Mouse (Mus musculus) layer of hippocampus, postnatal 10 days (tissue): Measurements from ENCODE around the gene Plpp2. TPM values are rescaled to one million over a fixed set of nuclear protein-coding genes. Genes with fewer than 3 reads are reported as not detected.

ENCODE experiments used
- DNase-seq, 2 experiments: peaks; one replicate each; pipeline ENCODE4 v3.0.0; 2021; ENCODE audit warnings: low spot score in 2 of 2
- long read RNA-seq: library from polyadenylated mRNA; stranded (forward); transcript quantifications from one replicate; pipeline ENCODE4 v2.0.0, GENCODE M21; 2023
- total RNA-seq, 2 experiments: library from RNA; stranded (reverse); gene quantifications; 2 replicates each; pipeline ENCODE4 v1.2.3; 2021

Plpp2 gene
- 1 to 10 TPM; 4.0 to 4.3 TPM for total RNA-seq
- long read RNA-seq, partial matches to known transcripts, result 0 of 1 reads
- long read RNA-seq, other reads (novel, unspliced or antisense), result 0 of 1 reads

DNA sequence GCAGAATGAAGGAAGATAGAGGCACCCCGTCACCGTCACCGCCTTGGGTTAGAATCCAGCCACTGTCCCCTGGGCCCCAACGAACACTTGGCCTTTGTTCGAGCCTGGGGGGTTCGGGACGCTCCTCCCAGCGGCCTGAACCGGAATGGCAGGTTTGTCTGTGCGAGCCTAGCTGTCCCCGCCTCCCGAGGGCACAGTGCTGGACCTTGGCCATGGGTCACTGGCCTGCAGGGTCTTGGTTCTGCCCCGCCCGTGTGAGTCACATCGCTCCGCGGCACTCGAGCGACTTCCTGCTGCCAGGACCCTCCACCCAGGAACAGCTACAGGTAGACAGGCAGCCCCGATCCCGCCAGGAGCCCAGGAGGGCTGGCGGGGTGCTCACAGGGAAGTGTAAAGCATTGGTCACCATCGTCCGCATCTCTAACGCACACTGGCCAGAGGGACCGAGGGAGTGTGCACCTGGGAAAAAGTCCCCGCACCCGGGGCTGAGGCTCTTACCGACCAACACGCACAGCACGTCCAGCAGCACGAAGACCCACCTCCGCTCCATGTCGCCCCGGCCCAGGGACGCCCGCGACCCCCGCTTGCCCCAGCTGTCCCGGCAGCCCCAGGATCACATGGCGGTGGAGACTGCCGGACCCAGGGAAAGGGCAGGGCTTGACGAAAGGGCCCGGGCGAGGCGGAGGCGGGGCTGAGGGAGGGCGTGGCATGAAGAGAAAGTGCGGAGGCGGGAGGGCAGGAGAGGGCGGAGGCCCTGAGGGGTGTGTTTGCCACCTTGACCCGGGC is at the start of gene Plpp2:
Gene Plpp2 (minus strand): TSS at position 671 of the 786 bp plus-strand sequence.
- DNase-seq, result peak; percentile 38 to 56

DNA sequence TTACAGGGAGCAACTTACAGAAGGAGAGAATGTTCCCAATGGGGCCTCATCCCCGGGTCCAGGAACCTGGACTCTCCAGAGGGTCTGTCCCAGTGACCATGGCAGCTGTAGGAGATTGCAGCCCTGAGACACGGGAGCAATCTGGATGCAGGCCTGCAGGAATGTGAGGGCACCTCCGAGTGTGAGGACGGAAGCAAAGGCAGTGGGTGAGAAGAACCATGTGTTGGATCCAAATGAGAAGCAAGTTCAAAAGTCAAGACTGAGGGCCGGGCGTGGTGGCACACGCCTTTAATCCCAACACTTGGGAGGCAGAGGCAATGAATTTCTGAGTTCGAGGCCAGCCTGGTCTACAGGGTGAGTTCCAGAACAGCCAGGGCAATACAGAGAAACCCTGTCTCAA is 47.9 kb upstream of the Plpp2 start:
- DNase-seq, result no peak

GRCm38 (mm10) chr10:79580811-79581210 is 47.2 kb upstream of the Plpp2 start:
- DNase-seq, result peak; percentile 76 to 78

GRCm38 (mm10) chr10:79580356-79580755 is 46.8 kb upstream of the Plpp2 start:
- DNase-seq, result no peak

GRCm38 (mm10) chr10:79579781-79580180 is 46.2 kb upstream of the Plpp2 start:
- DNase-seq, result no peak

DNA sequence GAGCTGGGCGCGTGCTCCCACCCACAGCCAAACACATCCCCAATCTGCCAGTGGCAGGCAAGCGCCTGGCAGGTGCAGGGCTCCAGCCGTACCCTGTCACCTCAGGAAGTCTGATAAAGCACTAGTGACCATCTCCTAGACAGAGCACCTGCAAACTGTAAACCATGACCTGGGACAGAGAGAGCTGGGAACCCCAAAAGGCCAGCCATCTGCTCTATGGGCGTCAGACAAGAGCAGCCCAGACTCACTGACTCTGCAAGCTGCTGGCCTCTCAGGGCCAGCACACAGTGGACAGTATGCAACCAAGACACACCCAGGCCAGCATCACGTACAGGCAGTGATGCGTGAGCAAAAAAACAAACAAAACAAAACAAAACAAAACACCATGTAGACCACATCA is 45.3 kb upstream of the Plpp2 start:
- DNase-seq, result no peak

- no peak for DNase-seq
Measured at GRCm38 (mm10) chr10:79578276-79578675, 44.7 kb upstream of the Plpp2 start.

- DNase-seq, result no peak
Measured at GRCm38 (mm10) chr10:79577376-79577775, 43.8 kb upstream of the Plpp2 start.

GRCm38 (mm10) chr10:79575754-79576153 is 42.2 kb upstream of the Plpp2 start:
- no peak for DNase-seq

DNA sequence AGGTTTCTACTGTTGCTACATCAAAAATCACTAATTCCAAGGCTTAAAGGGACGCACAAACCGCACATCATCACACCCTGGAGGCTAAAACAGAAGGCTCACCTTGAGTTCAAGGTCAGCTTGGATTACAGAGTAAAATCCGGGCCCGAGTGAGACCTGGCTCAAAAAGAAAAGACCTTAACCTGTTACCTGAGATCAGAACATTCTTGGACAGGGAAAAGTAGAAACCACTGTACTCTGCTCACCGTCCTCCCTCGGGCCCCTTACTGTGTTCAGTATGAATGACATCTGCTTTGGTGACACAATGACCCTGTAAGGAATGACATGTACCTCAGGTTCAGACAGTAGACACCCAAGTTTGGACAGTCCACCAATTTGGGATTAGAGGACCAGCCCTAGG is 41.2 kb upstream of the Plpp2 start:
- no peak for DNase-seq

- peak in 1 of 2 experiments; percentile 3 for DNase-seq
Measured at GRCm38 (mm10) chr10:79574350-79574749, 40.8 kb upstream of the Plpp2 start.

DNA sequence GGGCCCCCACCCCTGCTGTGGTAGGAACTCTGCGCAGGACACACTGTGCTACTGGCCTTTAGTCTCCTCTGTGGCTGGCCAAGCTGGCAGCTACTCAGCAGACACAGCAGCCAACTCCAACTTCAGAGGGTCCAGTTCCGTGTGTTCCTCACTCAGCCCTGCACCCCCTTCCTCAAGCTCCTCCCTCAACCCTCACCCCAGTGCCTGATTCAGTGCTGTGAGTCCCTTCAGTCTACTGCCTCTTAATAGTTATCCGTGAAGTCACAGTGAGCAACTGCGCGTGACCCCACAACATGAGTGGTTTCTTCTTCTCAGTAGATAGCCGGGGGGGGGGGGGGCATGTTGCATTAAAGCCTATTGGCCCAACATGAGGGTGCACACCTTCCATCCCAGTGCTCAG is 40.0 kb upstream of the Plpp2 start:
- no peak for DNase-seq

GRCm38 (mm10) chr10:79571314-79571713 is 37.7 kb upstream of the Plpp2 start:
- DNase-seq, result peak in 1 of 2 experiments; percentile 4

GRCm38 (mm10) chr10:79569921-79570320 is 36.3 kb upstream of the Plpp2 start:
- DNase-seq, result peak in 1 of 2 experiments; percentile 5

DNA sequence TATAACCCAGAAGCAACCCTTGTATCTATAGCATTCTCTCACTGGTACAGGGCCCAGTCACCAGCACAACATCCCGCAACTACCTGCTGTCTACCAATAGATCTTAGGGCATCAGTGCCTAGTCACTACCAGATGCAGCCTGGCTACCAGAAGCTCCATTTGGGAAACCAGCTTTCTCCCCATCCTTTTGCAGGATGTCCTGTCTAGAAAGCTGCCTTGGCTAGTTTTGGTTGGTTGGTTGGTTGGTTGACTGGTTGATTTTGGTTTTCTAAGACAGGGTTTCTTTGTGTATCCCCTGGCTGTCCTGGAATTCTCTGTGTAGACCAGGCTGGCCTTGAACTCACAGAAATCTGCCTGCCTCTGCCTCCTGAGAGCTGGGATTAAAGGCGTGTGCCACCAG is 26.1 kb upstream of the Plpp2 start:
- no peak for DNase-seq

- DNase-seq, result peak in 1 of 2 experiments; percentile 5
Measured at GRCm38 (mm10) chr10:79557496-79557895, 23.9 kb upstream of the Plpp2 start.

GRCm38 (mm10) chr10:79556951-79557350 is 23.4 kb upstream of the Plpp2 start:
- DNase-seq, result peak in 1 of 2 experiments; percentile 7

DNA sequence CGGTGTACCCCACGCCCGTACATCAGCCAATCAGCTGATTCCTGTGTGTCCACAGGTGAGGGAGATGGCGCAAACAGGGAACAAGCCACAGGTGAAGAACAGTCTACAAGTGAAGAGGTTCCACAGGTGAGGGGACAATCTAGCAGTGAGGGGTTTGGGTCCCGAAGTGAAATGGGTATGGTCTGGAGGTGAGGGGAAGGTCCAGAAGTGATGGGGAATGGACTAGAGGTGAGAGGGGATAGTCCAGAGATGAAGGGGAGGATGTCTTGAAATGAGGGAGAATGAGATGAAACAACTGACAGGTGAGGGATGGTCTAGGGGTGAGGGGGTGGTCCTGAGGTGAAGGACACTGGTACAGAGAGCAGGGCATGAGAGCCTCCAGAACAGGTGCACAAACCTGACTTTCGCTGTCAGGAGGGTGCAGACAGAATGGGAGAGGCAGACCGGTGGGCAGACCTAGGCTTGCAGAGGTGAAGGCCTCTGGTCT is 21.7 kb upstream of the Plpp2 start:
- DNase-seq, result no peak

DNA sequence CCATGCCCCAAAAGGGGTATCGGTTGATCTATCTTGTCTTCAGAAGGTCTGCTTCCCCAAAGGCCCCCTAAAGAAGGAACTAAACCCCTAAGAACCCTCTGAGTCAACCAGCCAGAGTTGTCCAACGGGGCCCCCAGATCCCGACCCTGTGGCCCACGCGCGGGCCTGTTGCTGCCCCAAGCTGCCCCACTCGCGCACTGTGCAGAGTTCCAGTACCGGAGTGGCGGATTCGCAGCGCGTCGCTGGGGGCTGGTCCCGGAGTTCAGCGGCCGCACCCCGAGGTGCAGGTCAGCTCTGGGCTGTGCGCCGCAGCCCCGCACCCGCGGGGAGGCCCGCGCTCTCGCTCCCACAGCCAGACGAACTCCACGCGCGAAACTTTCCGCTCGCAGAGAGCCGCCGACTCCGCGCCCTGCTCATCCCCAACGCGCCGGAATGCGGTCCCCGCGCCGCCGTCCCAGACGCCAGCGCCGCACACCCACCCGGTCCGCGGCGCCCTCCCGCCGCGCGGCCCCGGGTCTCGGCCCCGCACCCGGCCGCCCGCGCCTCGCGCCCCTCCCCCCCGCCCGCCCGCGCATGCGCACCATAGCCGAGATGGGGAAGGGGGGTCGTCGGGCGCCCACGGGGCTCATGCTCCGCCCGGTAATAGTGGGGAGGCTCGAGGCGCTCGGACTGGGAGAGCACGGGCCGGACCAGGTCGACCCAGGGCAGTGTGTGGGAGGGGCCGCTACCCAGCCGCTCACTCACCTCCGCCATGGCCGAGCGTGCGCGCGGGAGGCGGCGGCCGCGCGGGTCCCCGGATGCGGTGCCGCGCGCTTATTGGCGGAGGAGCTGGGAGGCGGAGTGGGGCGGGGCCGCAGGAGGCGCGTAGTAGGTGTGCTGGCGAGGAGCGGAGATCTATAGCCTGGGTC is 21.0 kb upstream of the Plpp2 start, which contains the start of gene Mier2:
Gene Mier2 (minus strand): TSS at position 870 of the 908 bp plus-strand sequence.
- peak; percentile 78 to 87 for DNase-seq

DNA sequence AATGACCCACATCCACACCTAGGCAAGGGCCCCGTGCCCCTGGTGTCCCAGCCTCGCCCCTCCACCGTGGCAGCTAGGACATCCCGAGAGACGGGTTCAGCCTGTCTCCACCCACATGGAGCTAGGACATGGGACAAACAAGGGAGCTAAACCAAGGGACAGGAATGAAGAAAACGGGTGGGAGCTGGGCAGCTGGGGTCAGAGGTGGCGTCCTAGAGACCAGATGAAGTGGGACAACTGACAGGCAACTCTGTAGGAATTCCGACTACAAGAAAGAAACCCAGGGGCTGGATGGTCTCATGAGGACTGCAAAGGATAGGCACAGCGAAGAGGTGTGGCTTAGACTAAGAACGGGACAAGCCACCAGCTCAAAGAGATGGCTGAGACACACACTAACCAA is 20.1 kb upstream of the Plpp2 start:
- DNase-seq, result no peak

GRCm38 (mm10) chr10:79553176-79553575 is 19.6 kb upstream of the Plpp2 start:
- peak in 1 of 2 experiments; percentile 8 for DNase-seq

DNA sequence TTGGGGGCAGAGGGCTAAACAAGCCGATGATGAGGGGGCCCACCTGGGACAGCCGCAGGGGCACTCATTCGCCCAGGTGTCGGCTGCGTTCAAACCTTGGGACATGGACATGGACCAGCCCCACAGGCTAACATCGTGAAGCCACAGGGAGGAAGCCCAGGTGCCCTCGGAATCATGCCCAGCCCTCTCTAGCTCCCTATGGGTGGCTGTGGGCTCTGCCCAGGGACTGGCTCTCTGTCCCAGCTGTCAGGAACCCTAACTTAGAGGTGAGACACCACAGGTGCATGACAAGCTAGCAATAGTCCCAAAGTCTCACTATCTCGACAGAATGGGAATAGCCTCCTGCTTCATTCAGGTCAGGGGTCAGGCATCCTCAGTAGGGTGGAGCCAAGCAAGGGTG is 18.9 kb upstream of the Plpp2 start:
- DNase-seq, result peak in 1 of 2 experiments; percentile 9
